Mouse (Mus musculus) liver (tissue): ENCODE data around the gene Rmi1.
"Not testable (repeated sequence)": the region's sequence is repeated elsewhere in the genome, so short reads cannot be mapped to it uniquely, and the experiment has no call there.

Experiments
- DNase-seq: peaks from one replicate; pipeline ENCODE4 v3.0.0-alpha.2; 2020; ENCODE audit warnings: mixed read lengths

The Rmi1 gene

DNA sequence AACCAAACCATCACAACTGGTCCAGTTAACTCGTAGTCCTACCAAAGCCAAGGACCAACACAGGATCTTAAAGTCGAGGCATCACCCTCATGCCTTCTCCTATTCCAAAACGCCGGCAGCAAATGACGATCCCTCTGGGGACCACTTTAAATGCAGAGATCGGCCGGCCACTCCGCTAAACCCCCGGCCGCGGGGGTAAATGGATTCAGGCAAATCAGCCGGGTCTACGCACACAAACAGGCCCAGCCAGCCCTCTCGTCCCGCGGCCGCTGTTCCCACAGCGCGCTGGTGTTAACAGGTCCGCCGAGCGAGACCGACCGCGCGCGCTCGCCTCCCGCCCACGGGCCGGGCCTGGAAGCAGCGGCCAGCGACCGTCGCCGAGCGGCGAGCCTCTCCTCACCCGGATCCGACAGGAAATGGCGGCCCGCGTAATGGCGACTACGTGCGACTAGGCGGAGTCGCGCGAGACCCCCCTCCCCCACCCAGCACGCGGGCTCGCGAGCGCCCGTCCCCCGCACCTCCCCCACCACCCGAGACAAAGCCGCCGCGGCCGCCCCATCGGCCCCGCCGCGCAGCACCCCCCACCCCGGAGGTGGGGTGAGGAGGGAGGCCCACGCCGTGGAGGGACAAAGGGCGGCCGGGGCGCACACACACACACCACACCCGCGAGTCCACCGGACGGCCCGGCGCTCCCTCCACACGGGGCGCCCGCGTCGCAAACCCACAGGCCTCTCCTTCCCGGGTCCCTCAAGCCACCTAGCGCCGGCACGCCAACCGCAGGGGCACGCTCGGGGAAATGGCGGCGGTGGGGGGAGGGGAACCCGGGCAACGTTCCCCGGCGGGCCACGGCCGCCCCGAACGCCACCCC is 679 bp upstream of the Rmi1 start:
- DNase-seq = peak; percentile 85

DNA sequence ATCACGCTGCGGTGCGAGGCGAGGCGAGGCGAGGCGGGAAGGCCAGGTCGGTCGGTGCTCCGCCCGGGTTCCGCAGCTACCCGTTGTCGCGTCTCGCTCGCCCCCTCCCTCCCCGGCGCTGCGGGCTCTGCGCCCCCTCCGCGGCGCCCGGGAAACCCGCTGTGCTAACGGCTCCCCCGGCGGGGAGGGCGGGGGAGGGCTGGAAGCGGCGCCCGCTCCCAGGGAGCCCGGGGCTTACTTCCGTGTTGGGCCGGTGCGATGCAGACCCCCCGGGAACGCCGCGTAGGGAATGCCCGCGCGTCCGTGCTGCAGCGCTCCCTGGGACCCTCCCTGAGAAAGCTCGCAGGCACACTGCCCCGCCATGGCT is 679 bp downstream of the Rmi1 start:
- DNase-seq = no peak

DNA sequence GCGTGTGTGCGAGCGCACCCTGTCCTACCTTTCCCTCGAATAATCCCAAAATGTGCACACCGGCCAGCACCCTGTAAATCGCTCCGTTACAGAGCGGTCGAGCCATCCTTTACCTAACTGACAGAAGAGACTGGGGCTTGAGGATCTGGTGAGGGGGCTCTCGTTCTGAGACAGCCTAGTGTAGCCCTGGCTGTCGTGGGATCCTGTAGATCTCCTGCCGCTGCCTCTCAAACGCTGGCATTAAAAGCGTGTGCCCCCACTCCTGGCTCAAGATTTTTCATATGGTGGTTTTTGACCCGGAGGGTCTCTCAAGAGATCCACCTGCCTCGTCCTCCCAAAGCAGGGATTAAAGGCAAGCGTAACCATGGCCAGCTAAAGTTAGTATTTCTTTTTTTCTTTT is 1.2 kb downstream of the Rmi1 start, which contains the start of gene Hnrnpk:
Gene Hnrnpk (minus strand): TSS at position 101 of the 400 bp plus-strand sequence.
- not testable (repeated sequence) for DNase-seq

DNA sequence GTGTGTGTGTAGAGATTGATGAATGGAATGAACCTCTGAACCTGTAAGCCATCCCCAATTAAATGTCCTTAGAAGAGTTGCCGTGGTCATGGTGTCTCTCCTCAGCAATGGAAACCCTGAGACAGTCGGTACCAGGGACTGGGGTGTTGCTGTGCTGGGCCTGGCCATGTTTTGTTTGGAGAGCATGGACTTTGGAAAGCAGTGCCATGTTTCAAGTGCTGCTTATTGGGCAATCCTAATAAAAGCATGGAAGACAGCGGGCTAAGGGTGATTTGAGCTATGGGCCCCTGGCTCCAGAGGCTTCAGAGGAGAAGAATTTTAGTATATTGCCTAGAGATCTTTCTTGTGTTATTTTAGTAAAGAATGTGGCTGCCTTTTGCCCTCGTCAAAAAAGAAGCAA is 9.0 kb downstream of the Rmi1 start:
- DNase-seq = no peak

DNA sequence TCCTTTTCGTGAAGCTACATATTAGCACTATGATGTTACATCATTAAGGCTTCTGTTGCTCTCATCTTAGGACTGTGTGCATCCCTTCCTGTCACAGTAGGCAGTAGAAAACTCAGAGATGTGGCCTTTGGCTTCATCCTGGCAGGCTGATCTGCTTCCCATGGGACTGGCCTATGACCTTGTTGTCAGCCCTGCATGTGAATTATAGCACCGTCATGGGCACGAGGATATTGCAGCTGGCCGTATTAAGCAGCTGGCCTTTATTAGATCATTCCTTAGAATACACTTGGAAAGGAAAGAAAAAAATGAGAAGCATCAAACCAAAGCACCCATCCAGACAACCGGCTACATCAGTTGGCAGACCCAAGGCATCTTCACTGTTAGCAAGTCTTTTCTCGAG is 13.3 kb downstream of the Rmi1 start:
- DNase-seq = no peak

DNA sequence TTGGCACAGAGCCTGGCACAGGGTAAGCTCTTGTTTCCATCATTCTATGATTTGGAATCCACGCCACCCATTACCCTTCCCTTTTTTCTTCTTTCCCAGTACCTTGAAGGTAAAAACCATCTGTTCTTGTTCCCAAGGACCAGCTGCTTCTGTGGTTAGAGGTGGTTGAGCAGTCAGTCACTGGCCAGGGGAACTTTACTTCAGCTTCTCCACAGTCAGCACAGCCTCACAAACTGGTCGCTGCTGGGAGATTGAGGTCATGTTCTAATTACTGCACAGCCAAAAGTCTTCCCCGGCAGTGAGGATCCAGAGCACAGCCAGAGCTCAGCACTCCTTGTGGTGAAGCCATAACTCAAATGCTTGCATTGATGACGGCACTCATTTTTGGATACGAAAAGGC is 13.8 kb downstream of the Rmi1 start:
- DNase-seq = no peak

DNA sequence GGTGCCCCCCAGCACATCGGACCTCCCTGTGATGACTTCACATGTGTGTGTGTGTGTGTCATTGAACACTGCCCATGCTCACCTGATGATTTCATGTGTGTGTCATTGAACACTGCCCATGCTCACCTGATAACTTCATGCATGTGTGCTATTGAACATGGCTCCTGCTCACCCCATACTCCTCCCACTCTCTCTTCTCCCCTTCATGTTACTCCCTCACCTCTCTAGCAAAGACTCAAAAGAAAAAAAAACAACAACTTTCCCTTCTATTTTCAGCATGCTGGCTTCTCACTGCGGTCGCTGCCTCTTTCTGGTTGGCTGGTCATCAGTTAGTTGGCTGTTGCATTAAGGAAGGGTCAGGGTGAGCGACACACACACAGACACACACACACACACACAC is 16.6 kb downstream of the Rmi1 start:
- DNase-seq = no peak

DNA sequence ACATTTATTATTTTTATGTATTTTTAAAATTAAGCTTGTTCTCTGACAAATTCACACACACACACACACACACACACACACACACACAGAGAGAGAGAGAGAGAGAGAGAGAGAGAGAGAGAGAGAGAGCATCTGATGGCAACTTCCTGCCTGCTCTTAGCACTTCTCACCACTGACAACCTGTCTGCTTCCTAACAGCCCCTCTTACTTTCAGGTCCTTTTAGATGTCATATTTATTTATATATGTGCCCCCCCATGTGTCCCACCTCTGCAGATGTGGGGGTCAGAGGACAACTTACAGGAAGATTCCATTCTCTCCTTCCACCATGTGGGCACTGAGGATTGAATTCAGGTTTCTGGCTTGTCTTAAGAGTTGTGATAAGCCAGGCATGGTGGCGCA is 17.2 kb downstream of the Rmi1 start:
- DNase-seq = no peak

DNA sequence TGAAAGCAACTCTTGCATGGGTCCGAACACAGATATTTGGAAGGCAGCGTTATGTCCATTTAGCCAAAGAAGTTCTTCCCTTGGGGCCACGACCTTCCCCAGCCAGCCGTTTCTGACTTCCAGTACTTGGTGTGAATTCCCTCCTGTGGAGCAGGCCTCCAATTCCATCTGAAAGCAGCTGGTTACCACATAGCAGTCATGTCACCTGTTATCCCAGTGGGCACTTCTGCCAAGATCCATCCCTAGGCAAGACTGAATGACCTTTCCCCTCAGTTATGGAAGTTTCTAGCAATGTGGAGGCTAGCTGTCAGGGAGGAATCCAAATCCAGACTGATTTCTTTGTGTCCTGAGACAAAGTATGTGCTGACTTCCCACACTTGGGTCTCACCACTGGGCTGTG is 19.0 kb downstream of the Rmi1 start:
- no peak for DNase-seq

DNA sequence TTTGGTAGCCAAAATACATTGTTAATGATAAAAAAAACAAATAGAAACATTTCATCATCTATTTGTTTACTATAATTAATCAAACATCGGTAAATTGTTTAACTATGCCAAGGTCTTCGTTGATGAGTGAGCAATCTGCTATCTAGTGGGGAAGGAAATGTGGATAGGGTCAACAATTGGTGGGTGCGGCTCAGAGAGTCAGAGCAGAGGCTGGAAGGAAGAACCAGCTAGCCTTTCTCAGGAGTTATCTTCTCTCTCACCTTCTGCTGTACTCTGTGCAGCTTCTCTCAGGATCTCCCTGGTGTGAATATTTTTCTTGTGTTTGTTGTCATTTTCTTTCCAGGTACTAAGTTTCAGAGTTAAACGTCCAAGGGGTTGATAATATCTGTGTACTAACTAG is 20.2 kb downstream of the Rmi1 start:
- DNase-seq = no peak

DNA sequence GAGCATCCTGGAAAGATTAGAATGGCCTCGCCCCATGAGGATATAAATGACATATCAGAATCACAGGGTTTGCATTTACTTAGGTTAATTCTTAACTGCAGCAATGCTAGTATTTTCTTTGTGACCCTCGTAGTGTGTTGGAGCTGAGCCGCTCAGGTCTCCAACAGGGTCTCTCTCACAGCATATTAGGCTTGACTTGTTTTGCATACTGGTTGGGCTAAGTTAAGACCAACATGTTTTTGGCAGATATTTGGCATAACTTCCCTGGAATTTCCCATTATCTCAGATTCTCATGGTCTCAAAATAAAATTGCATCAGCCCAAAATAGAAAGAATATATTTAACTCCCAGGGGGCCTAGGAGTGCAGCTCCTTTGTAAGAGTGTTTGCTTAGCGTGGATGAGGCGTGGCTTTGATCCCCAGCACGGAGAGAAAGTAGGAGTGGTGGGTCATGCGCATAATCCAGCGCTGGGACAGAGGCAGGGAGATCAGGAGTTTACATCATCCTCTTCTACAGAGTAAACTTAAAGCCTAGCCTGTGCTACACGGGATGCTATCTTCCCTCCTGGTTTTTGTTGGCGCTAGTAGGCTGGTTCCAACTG is 21.1 kb downstream of the Rmi1 start:
- DNase-seq = no peak

DNA sequence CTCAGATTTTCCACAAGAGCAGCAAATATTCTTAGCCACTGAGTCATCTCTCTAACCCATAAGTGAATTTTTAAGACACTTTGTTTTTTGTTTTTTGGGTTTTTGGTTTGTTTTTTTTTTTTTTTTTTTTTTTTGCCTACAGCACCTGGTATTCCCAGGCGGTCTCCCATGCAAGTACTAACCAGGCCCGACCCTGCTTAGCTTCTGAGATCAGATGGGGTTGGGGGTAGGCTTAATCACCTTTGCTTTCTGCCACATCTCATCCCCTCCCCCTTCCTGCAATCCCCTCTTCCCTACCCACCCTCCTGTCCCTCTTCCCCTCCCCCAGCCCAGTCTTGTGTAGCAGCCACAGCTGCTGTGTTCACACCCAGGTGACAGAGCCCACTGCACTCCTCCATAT is 37.7 kb downstream of the Rmi1 start:
- DNase-seq = no peak

DNA sequence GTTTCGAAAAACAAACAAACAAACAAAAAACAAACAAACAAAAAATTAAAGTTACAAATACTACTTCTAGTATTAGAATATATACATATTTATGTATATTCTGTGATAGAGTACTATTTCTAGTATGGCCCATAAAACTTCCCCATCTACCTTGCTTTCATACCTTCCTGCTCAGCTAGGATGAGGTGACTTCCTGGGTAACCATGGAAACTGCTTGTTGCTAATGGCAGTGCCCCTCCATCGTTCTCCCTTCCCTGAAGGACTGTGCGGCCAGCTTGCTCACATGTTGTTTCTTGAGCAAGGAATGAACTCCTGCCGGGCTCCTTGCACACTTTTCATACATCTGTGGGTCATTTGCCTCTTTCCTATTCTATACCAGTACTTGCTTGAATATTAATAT is 41.3 kb downstream of the Rmi1 start:
- no peak for DNase-seq

DNA sequence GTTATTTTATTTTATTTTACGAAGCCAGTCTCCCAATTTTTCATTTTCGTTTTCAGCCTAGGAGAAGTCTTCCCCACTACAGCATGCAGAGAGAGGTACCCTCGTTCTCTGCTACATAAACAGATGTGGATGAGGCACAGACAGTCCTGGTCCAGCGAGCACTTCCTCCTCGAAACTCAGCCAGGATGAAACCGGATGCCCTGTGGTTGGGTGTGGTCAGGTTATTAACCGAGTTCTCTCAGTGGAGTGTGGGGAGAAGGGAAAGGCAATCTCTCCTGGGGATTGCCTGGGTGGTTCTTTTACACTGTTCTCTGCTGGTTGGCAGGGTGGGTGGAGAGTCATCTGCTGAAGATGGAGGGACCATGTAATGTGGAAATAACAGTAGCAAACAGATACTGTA is 41.7 kb downstream of the Rmi1 start:
- DNase-seq = peak; percentile 21

DNA sequence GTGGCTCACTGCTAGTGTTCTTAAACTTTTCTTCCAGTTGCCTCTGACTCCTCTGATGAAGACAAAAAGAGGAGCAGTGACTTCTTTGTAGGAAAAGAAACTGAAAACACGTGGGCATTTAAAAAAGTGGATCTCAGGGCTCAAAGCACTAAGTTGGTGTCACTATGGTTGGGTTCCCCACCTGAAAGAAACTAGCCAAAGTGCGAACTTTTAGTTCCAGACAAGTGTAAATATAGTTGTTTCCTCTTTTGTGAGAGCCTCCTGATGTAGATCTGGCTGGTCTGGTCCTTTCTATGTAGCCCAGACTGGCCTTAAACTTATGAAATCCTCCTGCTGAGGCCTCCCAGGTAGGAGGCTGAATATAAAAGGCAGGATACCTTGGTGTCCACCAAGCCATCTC is 44.5 kb downstream of the Rmi1 start:
- no peak for DNase-seq

DNA sequence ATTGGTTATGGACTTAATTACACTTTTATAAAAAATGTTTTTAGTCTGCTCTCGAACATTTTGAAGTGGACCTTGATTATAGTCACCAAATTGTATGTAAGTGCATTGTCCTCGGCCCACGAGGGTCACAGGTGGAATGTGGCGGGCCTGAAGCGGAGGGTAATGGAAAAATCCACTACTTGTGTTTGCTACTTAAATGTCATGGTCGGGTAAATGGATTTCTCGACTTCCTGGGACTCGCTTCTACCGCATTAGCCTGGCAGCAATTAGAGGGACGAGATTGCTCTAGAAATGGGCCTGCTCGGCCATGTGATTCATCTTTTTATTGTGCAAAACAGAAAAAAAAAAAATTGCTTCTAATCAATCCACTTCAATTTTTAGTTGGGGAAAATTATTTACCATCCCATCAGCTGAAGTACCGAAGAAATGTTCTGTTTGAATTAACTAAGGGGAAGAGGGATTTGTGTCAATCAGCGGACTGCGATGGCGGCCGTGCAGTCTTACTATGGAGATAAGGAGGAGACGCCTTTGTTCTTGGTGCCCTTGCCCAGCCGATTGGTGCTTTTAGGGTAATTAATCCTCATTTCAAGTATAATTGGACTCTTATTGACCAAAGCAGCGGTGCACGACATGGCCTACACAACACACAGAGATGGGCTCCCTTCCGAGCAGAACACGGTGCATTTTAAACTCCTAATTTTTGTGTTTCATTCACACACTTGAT is 48.6 kb downstream of the Rmi1 start:
- no peak for DNase-seq

DNA sequence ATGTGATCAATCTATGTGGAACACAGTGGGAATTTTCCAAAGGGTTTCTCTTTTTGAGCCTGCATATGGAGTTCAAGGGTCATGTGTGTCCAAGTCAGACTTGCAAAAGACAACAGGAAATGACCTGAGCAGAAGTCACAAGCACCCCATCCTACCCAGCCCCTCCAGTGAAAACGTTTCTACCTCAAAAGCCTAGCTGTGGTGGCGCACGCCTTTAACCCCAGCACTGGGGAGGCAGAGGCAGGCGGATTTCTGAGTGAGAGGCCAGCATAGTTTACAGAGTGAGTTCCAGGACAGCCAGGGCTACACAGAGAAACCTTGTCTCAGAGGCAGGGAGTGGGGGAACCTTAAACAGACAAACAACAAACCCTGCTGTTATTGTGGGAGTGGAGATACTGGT is 50.2 kb downstream of the Rmi1 start:
- DNase-seq = no peak

DNA sequence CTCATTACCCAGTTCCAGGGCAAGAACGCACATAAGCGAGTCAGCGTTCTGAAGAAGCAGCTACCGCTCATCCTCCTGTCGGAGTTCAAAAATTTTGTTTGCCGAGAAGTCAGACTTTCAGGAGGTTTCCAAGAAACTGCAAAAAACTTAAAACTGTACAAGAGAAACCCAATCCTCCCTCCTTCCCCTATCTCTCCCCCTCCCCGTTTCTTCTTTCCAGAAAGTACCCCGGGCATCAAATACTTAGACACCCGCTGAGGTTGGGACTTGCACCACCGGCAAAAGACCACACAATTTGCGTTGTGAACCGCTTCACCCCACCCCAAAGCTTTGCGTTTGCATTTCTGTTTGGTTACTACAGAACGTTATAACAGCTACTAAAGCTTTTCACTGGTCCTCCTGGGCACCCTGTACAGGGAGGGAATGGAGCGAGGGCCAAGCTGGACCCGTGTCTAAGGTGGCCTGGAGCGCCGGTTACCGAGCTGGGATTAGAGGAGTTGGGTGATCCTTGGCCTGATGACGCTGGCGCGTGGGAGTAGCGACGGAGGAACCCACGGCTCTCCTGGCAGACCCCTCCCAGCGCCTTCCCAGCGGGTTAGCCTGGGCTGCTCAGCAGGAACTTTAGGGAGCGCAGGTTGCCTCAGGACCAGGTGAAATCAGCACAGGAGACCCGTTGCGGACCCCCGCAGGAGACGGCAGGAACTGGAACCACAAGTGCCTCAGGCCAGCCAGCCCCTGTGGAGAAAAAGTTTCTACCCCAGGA is 50.8 kb downstream of the Rmi1 start:
- no peak for DNase-seq

DNA sequence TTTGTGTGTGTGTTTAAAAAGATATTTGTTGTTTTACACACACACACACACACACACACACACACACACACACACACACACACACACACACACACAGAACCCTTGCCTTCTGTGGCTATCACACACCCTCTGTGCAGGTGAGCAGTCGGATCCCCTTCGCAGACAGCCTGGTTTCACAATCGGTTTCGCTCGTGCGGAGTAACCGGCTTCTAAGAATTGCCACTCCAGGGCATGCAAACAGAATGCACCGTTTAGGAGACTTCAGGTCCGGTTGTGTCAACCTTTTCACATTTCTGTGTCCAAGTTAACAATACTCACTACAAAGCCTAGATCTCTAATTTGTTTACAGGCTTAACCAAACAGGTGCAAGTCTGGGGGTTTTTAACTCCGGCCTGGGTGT is 51.5 kb downstream of the Rmi1 start:
- DNase-seq = no peak

DNA sequence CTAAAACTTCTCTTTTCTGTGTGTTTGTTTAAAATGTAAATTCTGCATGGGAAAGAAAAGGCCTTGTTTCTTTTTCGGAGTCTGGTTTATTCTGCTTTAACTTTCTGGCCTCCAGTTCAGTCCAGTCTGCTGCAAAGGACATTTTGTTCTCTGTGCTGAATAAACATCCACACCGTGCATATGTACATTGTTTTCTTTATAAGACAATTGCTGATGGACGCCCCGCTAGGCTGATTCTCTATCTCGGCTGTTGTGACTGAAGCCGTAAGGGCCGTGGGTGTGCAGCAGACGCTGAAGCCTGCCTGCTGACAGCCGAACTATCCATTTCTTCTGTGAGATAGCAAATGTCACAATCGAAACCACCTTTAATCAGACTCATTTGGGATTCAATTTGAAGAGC is 54.5 kb downstream of the Rmi1 start:
- no peak for DNase-seq

DNA sequence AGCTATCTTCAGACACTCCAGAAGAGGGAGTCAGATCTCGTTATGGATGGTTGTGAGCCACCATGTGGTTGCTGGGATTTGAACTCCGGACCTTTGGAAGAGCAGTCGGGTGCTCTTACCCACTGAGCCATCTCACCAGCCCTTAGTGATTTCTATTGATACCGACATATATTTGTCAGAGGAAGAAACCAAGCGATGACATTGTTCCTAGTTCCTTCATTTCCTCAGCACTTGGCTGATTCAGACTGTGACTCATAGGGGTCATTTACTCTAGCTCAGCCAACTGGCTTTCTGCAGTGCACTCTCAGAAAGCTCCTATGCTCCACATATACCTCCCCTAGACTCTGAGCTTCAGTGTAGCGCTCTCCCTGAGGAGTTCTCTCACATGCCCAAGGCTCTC is 56.8 kb downstream of the Rmi1 start:
- not testable (repeated sequence) for DNase-seq
